Mouse (Mus musculus): ENCODE data around the gene Becn1. TPM values are rescaled to one million over a fixed set of nuclear protein-coding genes. Genes with fewer than 3 reads are reported as not detected.

The Becn1 gene
- polyA plus RNA-seq, 2 experiments: 60.5 to 86.2 TPM

GRCm38 (mm10) chr11:101347083-101347775 lies 45.1 kb upstream of the Becn1 start:
- Histone ChIP-seq H3K27me3 (ENCODE audit: control insufficient read depth, insufficient read depth, low read length) (no peaks in the 10 kb centered on the region), H3K4me1 (replicated peaks; ENCODE audit: control insufficient read depth in 2 of 2, insufficient read depth in 2 of 2, low read length in 1 of 2) (0 out of 4 replicates have a peak, but pooled peaks cover 0 to 4% of the 10 kb centered on the region in 2 experiments), H3K27ac (no peak overlapping the region), H3K9ac (replicated peaks) (no peak overlapping the region), H3K36me3 (replicated peaks; ENCODE audit: control insufficient read depth, insufficient read depth, low read depth) (no peaks in the 10 kb centered on the region), H3K9me3 (ENCODE audit: control insufficient read depth, low read length) (no peaks in the 10 kb centered on the region), H3K4me2 (ENCODE audit: low read depth) (no peak overlapping the region), H3K4me3 (ENCODE audit: insufficient read depth in 1 of 2, low read depth in 2 of 2, low read length in 2 of 2) (no peak overlapping the region)
- 57% methylated on average over 10 of the region's 10 CpGs for WGBS (ENCODE audit: insufficient replicate concordance)
- peak; percentile 49 for TF ChIP-seq CTCF (IDR thresholded peaks at IDR 0.05; ENCODE audit: low read depth)
- no peak for TF ChIP-seq EP300 (IDR thresholded peaks at IDR 0.05; ENCODE audit: low read depth)
- ATAC-seq (ENCODE audit: insufficient read depth) (no peak), DNase-seq (ENCODE audit: low read depth in 3 of 3, low spot score in 3 of 3) (no peak)

GRCm38 (mm10) chr11:101338123-101338760 lies 36.2 kb upstream of the Becn1 start:
- Histone ChIP-seq H3K27me3 (ENCODE audit: control insufficient read depth, insufficient read depth, low read length) (no peaks in the 10 kb centered on the region), H3K4me3 (ENCODE audit: insufficient read depth in 1 of 2, low read depth in 2 of 2, low read length in 2 of 2) (peak overlapping the region in 1 of 2 experiments; percentile 37; a peak in 3 of 4 replicates), H3K36me3 (replicated peaks; ENCODE audit: control insufficient read depth, insufficient read depth, low read depth) (no peaks in the 10 kb centered on the region), H3K27ac (no peak overlapping the region), H3K9me3 (ENCODE audit: control insufficient read depth, low read length) (no peaks in the 10 kb centered on the region), H3K9ac (replicated peaks) (no peak overlapping the region), H3K4me2 (ENCODE audit: low read depth) (peak overlapping the region; percentile 42), H3K4me1 (replicated peaks; ENCODE audit: control insufficient read depth in 2 of 2, insufficient read depth in 2 of 2, low read length in 1 of 2) (peaks cover 3 to 12% of the 10 kb centered on the region in 2 experiments)
- WGBS (ENCODE audit: insufficient replicate concordance): 4% methylated on average over 9 of the region's 9 CpGs
- TF ChIP-seq EP300 (IDR thresholded peaks at IDR 0.05; ENCODE audit: low read depth): no peak
- TF ChIP-seq CTCF (IDR thresholded peaks at IDR 0.05; ENCODE audit: low read depth): no peak
- peak; percentile 85 for ATAC-seq (ENCODE audit: insufficient read depth)
- DNase-seq (ENCODE audit: low read depth in 3 of 3, low spot score in 3 of 3): peak; percentile 48 to 61 (median 53)

- TF ChIP-seq EP300 (IDR thresholded peaks at IDR 0.05; ENCODE audit: low read depth) (no peak), CTCF (IDR thresholded peaks at IDR 0.05; ENCODE audit: low read depth) (peak; percentile 56)
- Histone ChIP-seq H3K27me3 (ENCODE audit: control insufficient read depth, insufficient read depth, low read length) (no peaks in the 10 kb centered on the region), H3K27ac (no peak overlapping the region), H3K4me1 (replicated peaks; ENCODE audit: control insufficient read depth in 2 of 2, insufficient read depth in 2 of 2, low read length in 1 of 2) (peaks cover 3 to 12% of the 10 kb centered on the region in 2 experiments), H3K4me3 (ENCODE audit: insufficient read depth in 1 of 2, low read depth in 2 of 2, low read length in 2 of 2) (no peak overlapping the region), H3K9me3 (ENCODE audit: control insufficient read depth, low read length) (no peaks in the 10 kb centered on the region), H3K4me2 (ENCODE audit: low read depth) (no peak overlapping the region), H3K36me3 (replicated peaks; ENCODE audit: control insufficient read depth, insufficient read depth, low read depth) (no peaks in the 10 kb centered on the region), H3K9ac (replicated peaks) (no peak overlapping the region)
- DNase-seq (ENCODE audit: low read depth in 3 of 3, low spot score in 3 of 3) (no peak), ATAC-seq (ENCODE audit: insufficient read depth) (no peak)
- 72% methylated on average over 9 of the region's 9 CpGs for WGBS (ENCODE audit: insufficient replicate concordance)
Observed at GRCm38 (mm10) chr11:101335685-101336084, 33.6 kb upstream of the Becn1 start.

- 38% methylated on average over 6 of the region's 6 CpGs for WGBS (ENCODE audit: insufficient replicate concordance)
- ATAC-seq (ENCODE audit: insufficient read depth): no peak
- no peak overlapping the region for H3K4me2 ChIP-seq (ENCODE audit: low read depth)
Observed at GRCm38 (mm10) chr11:101334516-101334915, 32.4 kb upstream of the Becn1 start.

GRCm38 (mm10) chr11:101334023-101334422 lies 31.9 kb upstream of the Becn1 start:
- WGBS (ENCODE audit: insufficient replicate concordance): 58% methylated on average over 10 of the region's 10 CpGs
- TF ChIP-seq EP300 (IDR thresholded peaks at IDR 0.05; ENCODE audit: low read depth): no peak
- TF ChIP-seq CTCF (IDR thresholded peaks at IDR 0.05; ENCODE audit: low read depth): no peak

More at GRCm38 (mm10) chr11:101334516-101334915, 32.4 kb upstream of the Becn1 start:
- no peaks in the 10 kb centered on the region for H3K9me3 ChIP-seq (ENCODE audit: control insufficient read depth, low read length)
- no peak overlapping the region for H3K27ac ChIP-seq
- H3K27me3 ChIP-seq (ENCODE audit: control insufficient read depth, insufficient read depth, low read length): no peaks in the 10 kb centered on the region
- no peak overlapping the region for H3K9ac ChIP-seq (replicated peaks)
- H3K36me3 ChIP-seq (replicated peaks; ENCODE audit: control insufficient read depth, insufficient read depth, low read depth): no peaks in the 10 kb centered on the region
- no peak for TF ChIP-seq EP300 (IDR thresholded peaks at IDR 0.05; ENCODE audit: low read depth)
- no peak overlapping the region for H3K4me3 ChIP-seq (ENCODE audit: insufficient read depth in 1 of 2, low read depth in 2 of 2, low read length in 2 of 2)
- H3K4me1 ChIP-seq (replicated peaks; ENCODE audit: control insufficient read depth in 2 of 2, insufficient read depth in 2 of 2, low read length in 1 of 2): peaks cover 3 to 12% of the 10 kb centered on the region in 2 experiments
- no peak for DNase-seq (ENCODE audit: low read depth in 3 of 3, low spot score in 3 of 3)

More at GRCm38 (mm10) chr11:101334023-101334422, 31.9 kb upstream of the Becn1 start:
- Histone ChIP-seq H3K4me3 (ENCODE audit: insufficient read depth in 1 of 2, low read depth in 2 of 2, low read length in 2 of 2) (no peak overlapping the region), H3K4me1 (replicated peaks; ENCODE audit: control insufficient read depth in 2 of 2, insufficient read depth in 2 of 2, low read length in 1 of 2) (peaks cover 3 to 12% of the 10 kb centered on the region in 2 experiments), H3K9ac (replicated peaks) (no peak overlapping the region), H3K4me2 (ENCODE audit: low read depth) (no peak overlapping the region), H3K36me3 (replicated peaks; ENCODE audit: control insufficient read depth, insufficient read depth, low read depth) (no peaks in the 10 kb centered on the region), H3K27ac (no peak overlapping the region), H3K27me3 (ENCODE audit: control insufficient read depth, insufficient read depth, low read length) (no peaks in the 10 kb centered on the region), H3K9me3 (ENCODE audit: control insufficient read depth, low read length) (no peaks in the 10 kb centered on the region)
- DNase-seq (ENCODE audit: low read depth in 3 of 3, low spot score in 3 of 3) (no peak), ATAC-seq (ENCODE audit: insufficient read depth) (no peak)
